Mouse (Mus musculus): Measurements from ENCODE around the gene Ubqln4. TPM values are rescaled to one million over a fixed set of nuclear protein-coding genes. Genes with fewer than 3 reads are reported as not detected.
A peak's percentile ranks its signal among the peaks of the same experiment; 100 is the strongest.
"Not testable (repeated sequence)": the region's sequence is repeated elsewhere in the genome, so short reads cannot be mapped to it uniquely, and the experiment has no call there.

The Ubqln4 gene
- total RNA-seq, 2 experiments from 2014 or later: 113 to 114 TPM

GRCm38 (mm10) chr3:88563442-88563841 is 9.9 kb downstream of the Ubqln4 start:
- no peak for DNase-seq (ENCODE audit: extremely low spot score in 1 of 2, low spot score in 1 of 2)

GRCm38 (mm10) chr3:88563966-88564365 is 10.4 kb downstream of the Ubqln4 start:
- no peak for DNase-seq (ENCODE audit: extremely low spot score in 1 of 2, low spot score in 1 of 2)

- DNase-seq (ENCODE audit: extremely low spot score in 1 of 2, low spot score in 1 of 2): no peak
Observed at GRCm38 (mm10) chr3:88566116-88566515, 12.6 kb downstream of the Ubqln4 start.

GRCm38 (mm10) chr3:88566536-88567061 is 13.0 kb downstream of the Ubqln4 start:
- DNase-seq (ENCODE audit: extremely low spot score in 1 of 2, low spot score in 1 of 2): no peak

GRCm38 (mm10) chr3:88567892-88568291 is 14.3 kb downstream of the Ubqln4 start:
- DNase-seq (ENCODE audit: extremely low spot score in 1 of 2, low spot score in 1 of 2): no peak

- no peak for DNase-seq (ENCODE audit: extremely low spot score in 1 of 2, low spot score in 1 of 2)
Observed at GRCm38 (mm10) chr3:88568615-88569014, 15.1 kb downstream of the Ubqln4 start.

- DNase-seq (ENCODE audit: extremely low spot score in 1 of 2, low spot score in 1 of 2): no peak
Observed at GRCm38 (mm10) chr3:88569093-88569492, 15.5 kb downstream of the Ubqln4 start.

- no peak for DNase-seq (ENCODE audit: extremely low spot score in 1 of 2, low spot score in 1 of 2)
Observed at GRCm38 (mm10) chr3:88569694-88570093, 16.1 kb downstream of the Ubqln4 start.

- DNase-seq (ENCODE audit: extremely low spot score in 1 of 2, low spot score in 1 of 2): no peak
Observed at GRCm38 (mm10) chr3:88570341-88570740, 16.8 kb downstream of the Ubqln4 start.

- no peak for DNase-seq (ENCODE audit: extremely low spot score in 1 of 2, low spot score in 1 of 2)
Observed at GRCm38 (mm10) chr3:88571856-88572255, 18.3 kb downstream of the Ubqln4 start.

GRCm38 (mm10) chr3:88572835-88573234 is 19.3 kb downstream of the Ubqln4 start:
- DNase-seq (ENCODE audit: extremely low spot score in 1 of 2, low spot score in 1 of 2): no peak

- no peak for DNase-seq (ENCODE audit: extremely low spot score in 1 of 2, low spot score in 1 of 2)
Observed at GRCm38 (mm10) chr3:88573810-88574209, 20.3 kb downstream of the Ubqln4 start.

- no peak for DNase-seq (ENCODE audit: extremely low spot score in 1 of 2, low spot score in 1 of 2)
Observed at GRCm38 (mm10) chr3:88575540-88575939, 22.0 kb downstream of the Ubqln4 start, which contains the start of gene Ssr2. Gene Ssr2 (plus strand): TSS chr3:88575876.

- DNase-seq (ENCODE audit: extremely low spot score in 1 of 2, low spot score in 1 of 2): not testable (repeated sequence)
Observed at GRCm38 (mm10) chr3:88577846-88578245, 24.3 kb downstream of the Ubqln4 start.

GRCm38 (mm10) chr3:88578498-88579424 is 25.2 kb downstream of the Ubqln4 start:
- no peak for DNase-seq (ENCODE audit: extremely low spot score in 1 of 2, low spot score in 1 of 2)

GRCm38 (mm10) chr3:88579454-88580117 is 26.0 kb downstream of the Ubqln4 start:
- DNase-seq (ENCODE audit: extremely low spot score in 1 of 2, low spot score in 1 of 2): peak; percentile 65 to 67

- DNase-seq (ENCODE audit: extremely low spot score in 1 of 2, low spot score in 1 of 2): no peak
Observed at GRCm38 (mm10) chr3:88585769-88586168, 32.2 kb downstream of the Ubqln4 start.

- no peak for DNase-seq (ENCODE audit: extremely low spot score in 1 of 2, low spot score in 1 of 2)
Observed at GRCm38 (mm10) chr3:88586640-88587039, 33.1 kb downstream of the Ubqln4 start.

GRCm38 (mm10) chr3:88590246-88590645 is 36.7 kb downstream of the Ubqln4 start:
- DNase-seq (ENCODE audit: extremely low spot score in 1 of 2, low spot score in 1 of 2): no peak

- DNase-seq (ENCODE audit: extremely low spot score in 1 of 2, low spot score in 1 of 2): no peak
Observed at GRCm38 (mm10) chr3:88591044-88591443, 37.5 kb downstream of the Ubqln4 start.

Measured in layer of hippocampus, postnatal 25 days (tissue).